Mouse (Mus musculus) kidney, embryonic 14.5 days (tissue): ENCODE measurements at regions not wholly inside any gene's neighbourhood (a gene's known extent, or its start where the extent isn't known, plus 50 kb on each side); places are given as distances from the start of the nearest gene placed in this dataset.

Experiments used
- ATAC-seq: fragments of 200-750 bp; cut with Nextera tagmentation; 2 replicates; pipeline ENCODE4 v1.8.0; 2017; ENCODE audit warnings: moderate number of reproducible peaks, mild to moderate bottlenecking, moderate TSS enrichment, moderate library complexity; ENCODE audit not compliant: low FRiP score, low TSS enrichment
- H3K27ac ChIP-seq: fragments of 300-500 bp; sonication (generic); 2 replicates; pipeline ENCODE4 v1.5.1; 2014; ENCODE audit warnings: low read depth, mild to moderate bottlenecking, low read length, moderate library complexity, mixed read lengths
- H3K27me3 ChIP-seq: fragments of 300-500 bp; sonication (generic); 2 replicates; pipeline ENCODE4 v1.6.1; 2014; ENCODE audit warnings: mild to moderate bottlenecking, low read length; ENCODE audit not compliant: control insufficient read depth, insufficient read depth
- H3K36me3 ChIP-seq: fragments of 300-500 bp; sonication (generic); 2 replicates; pipeline ENCODE4 v1.6.1; 2014; ENCODE audit warnings: low read length, mixed read lengths; ENCODE audit not compliant: control insufficient read depth, insufficient read depth
- H3K4me1 ChIP-seq: fragments of 300-500 bp; sonication (generic); 2 replicates; pipeline ENCODE4 v1.6.1; 2014; ENCODE audit warnings: low read length, mixed read lengths; ENCODE audit not compliant: control insufficient read depth, insufficient read depth
- H3K4me2 ChIP-seq: fragments of 300-500 bp; sonication (generic); replicated peaks from 2 replicates; pipeline ENCODE4 v1.6.1; 2014; ENCODE audit warnings: low read depth, mild to moderate bottlenecking, low read length
- H3K4me3 ChIP-seq: fragments of 300-500 bp; sonication (generic); 2 replicates; pipeline ENCODE4 v1.5.1; 2014; ENCODE audit warnings: mild to moderate bottlenecking, low read length
- H3K9ac ChIP-seq: fragments of 300-500 bp; sonication (generic); 2 replicates; pipeline ENCODE4 v1.6.1; 2014; ENCODE audit warnings: low read depth, mild to moderate bottlenecking, low read length, moderate library complexity
- H3K9me3 ChIP-seq: fragments of 300-500 bp; sonication (generic); 2 replicates; pipeline ENCODE4 v1.6.1; 2016; ENCODE audit warnings: low read length; ENCODE audit not compliant: control insufficient read depth
- WGBS: fragments of 180-500 bp; shearing (Covaris S2); extraction: QIAGEN DNeasy Blood & Tissue Kit; methylation state at CpG from one replicate; pipeline ENCODE4 v1.1.7; 2014; 5-methylcytosine and 5-hydroxymethylcytosine counted together

DNA sequence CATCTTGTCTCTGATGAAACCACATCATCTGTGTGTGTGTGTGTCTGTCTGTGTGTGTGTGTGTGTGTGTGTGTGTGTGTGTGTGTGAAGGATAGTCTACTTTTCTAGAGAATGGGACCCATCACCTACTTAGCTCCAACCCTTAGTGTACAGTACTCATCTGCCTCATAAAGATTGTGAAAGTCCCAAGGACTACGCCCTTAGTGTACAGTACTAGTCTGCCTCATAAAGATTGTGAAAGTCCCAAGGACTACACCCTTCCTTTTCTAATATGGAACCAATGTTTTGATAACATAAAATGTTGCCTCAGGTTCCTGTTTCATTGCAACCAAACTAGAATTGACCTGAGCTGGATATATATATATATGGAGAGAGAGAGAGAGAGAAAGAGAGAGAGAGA is 323.9 kb upstream of the Rnaseh2b start:
- Histone ChIP-seq H3K27me3 (no peaks in the 10 kb centered on the region; the same call in 1 of the 2 replicates), H3K4me1 (no peaks in the 10 kb centered on the region), H3K36me3 (no peaks in the 10 kb centered on the region), H3K27ac (no peak overlapping the region), H3K9ac (no peak overlapping the region), H3K9me3 (no peaks in the 10 kb centered on the region), H3K4me2 (no peak overlapping the region), H3K4me3 (no peak overlapping the region)
- 96% methylated on average over 1 of the region's 1 CpGs for WGBS
- no peak for ATAC-seq

DNA sequence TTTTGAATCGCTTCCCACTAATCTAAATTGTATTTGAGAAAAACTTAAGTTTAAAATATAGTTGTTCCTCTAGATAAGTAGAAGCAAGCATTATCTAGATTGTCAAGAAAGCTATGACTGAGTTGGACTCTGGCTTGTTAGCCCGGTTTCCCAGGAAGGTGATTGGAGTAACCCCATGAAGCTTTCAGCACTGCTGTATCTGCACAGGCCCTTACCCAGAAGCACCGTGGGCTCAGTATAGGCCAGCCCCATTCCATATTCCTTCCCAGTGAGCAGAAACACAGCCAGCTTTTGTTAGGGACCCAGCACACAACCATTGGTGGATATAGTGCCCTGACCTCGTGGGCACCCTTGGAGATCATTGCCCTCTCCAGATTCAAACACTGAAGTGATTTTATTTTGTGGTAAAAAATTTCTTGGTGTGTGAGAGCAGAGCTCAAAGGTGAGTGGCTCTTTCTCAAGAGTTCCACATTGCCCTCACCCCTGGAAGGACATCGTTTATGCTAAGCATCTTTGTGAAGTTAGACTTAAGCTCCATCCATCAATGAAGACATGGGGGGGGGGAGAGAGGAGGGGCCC is 323.3 kb upstream of the Rnaseh2b start:
- no peak overlapping the region for H3K9ac ChIP-seq
- no peak for ATAC-seq
- WGBS, result 84% methylated on average over 5 of the region's 5 CpGs

DNA sequence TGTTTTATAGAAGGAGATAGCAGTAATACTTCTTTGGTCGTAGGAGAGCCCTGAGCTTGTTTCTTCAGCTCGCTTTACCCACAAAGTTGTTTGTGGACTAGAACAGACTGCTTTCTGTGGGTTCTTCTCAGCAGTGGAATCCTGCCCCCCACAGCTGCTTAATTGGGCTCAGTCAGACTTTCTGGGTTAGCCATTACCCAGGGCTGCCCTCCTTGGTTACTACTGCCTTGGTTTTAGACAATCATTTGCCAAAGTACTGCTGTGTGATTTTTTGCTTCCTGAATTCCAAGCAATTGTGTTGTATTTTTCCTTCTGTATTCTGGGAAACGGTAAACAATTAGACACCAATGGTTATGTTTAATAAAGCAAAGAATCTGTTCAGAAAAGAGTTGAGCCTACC is 321.8 kb upstream of the Rnaseh2b start:
- H3K27me3 ChIP-seq, result no peaks in the 10 kb centered on the region; the same call in 1 of the 2 replicates
- no peaks in the 10 kb centered on the region for H3K4me1 ChIP-seq
- ATAC-seq, result no peak
- H3K4me3 ChIP-seq, result no peak overlapping the region
- H3K9me3 ChIP-seq, result no peaks in the 10 kb centered on the region
- no peaks in the 10 kb centered on the region for H3K36me3 ChIP-seq
- H3K9ac ChIP-seq, result no peak overlapping the region
- 68% methylated on average over 3 of the region's 3 CpGs for WGBS
- H3K4me2 ChIP-seq, result no peak overlapping the region
- no peak overlapping the region for H3K27ac ChIP-seq

More for the DNA sequence above, 323.3 kb upstream of the Rnaseh2b start:
- Histone ChIP-seq H3K9me3 (no peaks in the 10 kb centered on the region), H3K4me2 (no peak overlapping the region), H3K4me1 (no peaks in the 10 kb centered on the region), H3K27ac (no peak overlapping the region), H3K36me3 (no peaks in the 10 kb centered on the region), H3K27me3 (no peaks in the 10 kb centered on the region; the same call in 1 of the 2 replicates), H3K4me3 (no peak overlapping the region)

DNA sequence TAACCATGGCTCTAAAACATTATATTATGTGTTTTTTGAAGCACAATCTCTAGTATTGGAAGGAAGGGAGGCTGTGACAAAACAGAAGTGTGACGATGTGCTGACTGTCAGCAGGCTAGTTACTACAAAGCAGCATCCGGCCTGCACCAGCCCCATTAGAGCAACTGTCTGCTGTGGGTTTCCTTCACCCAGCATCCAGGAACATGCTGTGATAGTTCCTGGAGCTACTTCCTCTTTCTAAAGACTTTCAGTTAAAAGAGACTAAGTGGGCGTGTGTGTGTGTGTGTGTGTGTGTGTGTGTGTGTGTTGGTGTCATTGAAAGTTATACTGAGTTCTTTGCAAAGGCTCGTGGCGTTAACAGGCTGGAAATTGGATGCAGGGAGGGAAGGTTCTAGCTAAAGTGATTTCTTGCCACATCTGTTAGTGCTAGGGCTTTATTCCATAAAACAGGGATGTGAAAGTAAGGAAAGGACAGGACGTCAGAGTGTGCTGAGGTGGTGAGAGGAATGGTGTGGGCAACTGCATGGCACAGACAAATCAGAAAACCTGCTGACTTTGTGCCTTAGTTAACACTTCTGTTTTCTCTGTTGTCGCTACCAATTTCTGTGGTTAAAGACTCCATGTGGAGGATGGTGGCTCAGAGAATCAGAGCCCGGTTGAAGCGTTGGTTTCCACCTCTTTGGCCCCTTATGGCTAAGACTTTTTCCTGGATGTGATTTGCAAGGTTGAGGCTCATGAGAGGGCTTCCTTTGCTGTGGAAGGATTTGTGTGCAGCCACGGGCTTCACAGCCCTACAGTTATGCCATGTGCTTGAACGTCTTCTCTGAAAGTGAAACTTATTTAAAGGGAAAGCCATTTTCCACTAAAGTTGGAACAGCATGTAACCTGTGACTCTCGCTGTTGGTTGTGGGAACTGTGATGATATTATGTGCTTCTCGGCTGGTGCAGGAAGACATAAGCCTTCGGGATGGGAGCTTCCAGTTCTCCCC is 321.0 kb upstream of the Rnaseh2b start:
- ATAC-seq, result no peak
- no peaks in the 10 kb centered on the region for H3K9me3 ChIP-seq
- no peaks in the 10 kb centered on the region for H3K36me3 ChIP-seq
- no peak overlapping the region for H3K27ac ChIP-seq
- H3K27me3 ChIP-seq, result no peaks in the 10 kb centered on the region; the same call in 1 of the 2 replicates
- no peaks in the 10 kb centered on the region for H3K4me1 ChIP-seq
- H3K4me2 ChIP-seq, result no peak overlapping the region
- 76% methylated on average over 14 of the region's 14 CpGs for WGBS
- no peak overlapping the region for H3K4me3 ChIP-seq
- H3K9ac ChIP-seq, result no peak overlapping the region

DNA sequence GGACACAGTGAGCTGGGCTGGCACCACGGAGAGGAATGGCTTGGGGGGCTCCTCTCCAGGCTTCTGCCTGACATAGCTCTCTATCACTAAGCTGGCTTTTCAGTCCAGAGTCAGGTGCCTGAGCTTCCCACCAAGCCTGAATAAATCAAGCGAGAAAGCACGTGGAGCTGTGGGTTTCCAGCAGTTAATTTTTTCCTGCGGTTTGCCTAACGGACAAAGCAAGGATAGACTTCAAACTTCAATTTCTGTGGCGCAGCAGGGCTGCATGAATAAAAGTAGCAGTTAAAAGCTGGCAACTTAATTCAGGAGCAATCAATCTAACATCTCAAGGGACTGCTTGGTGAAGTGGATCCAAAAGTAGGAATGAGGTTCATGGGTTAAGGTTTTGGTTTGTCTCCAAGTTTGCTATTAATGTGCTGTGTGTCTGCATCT is 317.1 kb upstream of the Rnaseh2b start:
- Histone ChIP-seq H3K4me3 (no peak overlapping the region), H3K9ac (no peak overlapping the region), H3K9me3 (no peaks in the 10 kb centered on the region), H3K4me2 (no peak overlapping the region), H3K27me3 (no peaks in the 10 kb centered on the region; the same call in 1 of the 2 replicates), H3K4me1 (no peaks in the 10 kb centered on the region), H3K36me3 (no peaks in the 10 kb centered on the region), H3K27ac (no peak overlapping the region)
- WGBS, result 58% methylated on average over 6 of the region's 6 CpGs
- no peak for ATAC-seq

DNA sequence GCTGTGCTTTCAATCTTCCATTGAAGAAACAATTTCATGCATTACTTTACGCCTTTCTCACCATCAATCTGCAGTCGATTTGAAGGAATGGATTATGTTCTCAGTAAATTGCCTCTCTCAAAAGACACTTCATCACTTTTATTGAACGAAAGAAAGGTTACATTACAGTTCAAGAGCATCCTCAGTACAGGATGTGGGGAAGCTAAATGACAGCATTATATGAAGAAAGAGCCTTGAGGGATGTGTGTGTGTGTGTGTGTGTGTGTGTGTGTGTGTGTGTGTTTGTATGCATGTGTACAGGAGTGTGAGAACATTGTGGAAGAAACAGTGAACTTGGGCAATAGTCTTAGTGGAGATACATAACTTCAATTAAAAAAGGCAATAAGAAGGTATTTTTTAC is 311.8 kb upstream of the Rnaseh2b start:
- H3K36me3 ChIP-seq, result no peaks in the 10 kb centered on the region
- H3K4me2 ChIP-seq, result no peak overlapping the region
- H3K27ac ChIP-seq, result no peak overlapping the region
- H3K9ac ChIP-seq, result no peak overlapping the region
- no peaks in the 10 kb centered on the region for H3K9me3 ChIP-seq
- no peak overlapping the region for H3K4me3 ChIP-seq
- no peaks in the 10 kb centered on the region for H3K27me3 ChIP-seq
- no peak for ATAC-seq
- WGBS, result 76% methylated on average over 3 of the region's 3 CpGs
- H3K4me1 ChIP-seq, result no peaks in the 10 kb centered on the region

DNA sequence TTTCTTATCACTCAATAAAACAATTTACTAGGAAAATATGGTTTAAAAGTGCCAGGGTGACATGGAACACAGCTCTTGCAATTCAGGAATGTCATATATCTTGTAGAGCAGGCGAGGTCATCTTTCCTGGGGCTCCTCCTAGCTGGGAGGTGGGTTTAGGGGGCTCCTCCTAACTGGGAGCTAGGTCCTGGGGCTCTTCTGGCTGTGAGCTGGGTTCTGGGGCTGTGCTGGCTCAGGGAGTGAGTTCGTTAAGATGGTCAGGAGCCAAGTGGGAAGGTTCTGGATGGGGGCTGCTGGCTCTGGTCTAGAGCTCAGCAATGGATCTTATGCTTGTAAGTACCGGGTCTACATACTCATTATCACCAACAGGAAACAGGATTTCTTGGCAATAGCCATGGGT is 306.8 kb upstream of the Rnaseh2b start:
- Histone ChIP-seq H3K9me3 (no peaks in the 10 kb centered on the region), H3K27me3 (no peaks in the 10 kb centered on the region), H3K4me3 (no peak overlapping the region), H3K27ac (no peak overlapping the region), H3K9ac (no peak overlapping the region), H3K36me3 (no peaks in the 10 kb centered on the region), H3K4me1 (no peaks in the 10 kb centered on the region), H3K4me2 (no peak overlapping the region)
- no peak for ATAC-seq
- WGBS, result 79% methylated on average over 3 of the region's 3 CpGs

DNA sequence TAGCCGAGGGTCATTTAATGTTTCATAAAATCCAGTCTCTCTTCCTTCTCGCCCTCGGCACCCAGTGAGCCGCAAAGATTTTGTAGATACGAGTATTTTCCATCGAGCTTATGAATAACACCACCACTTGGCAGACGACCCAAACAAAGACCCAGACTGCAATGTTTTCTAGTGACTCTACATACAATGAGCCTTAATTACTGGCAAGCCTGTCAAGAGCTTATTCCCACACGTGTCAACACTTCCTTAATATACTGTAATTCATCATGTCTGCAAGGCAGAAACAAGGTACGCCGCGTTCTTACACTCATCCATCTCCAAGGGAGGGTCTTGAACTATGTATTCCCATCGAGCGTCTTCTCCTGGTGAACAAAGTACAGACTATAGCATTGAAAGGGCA is 306.2 kb upstream of the Rnaseh2b start:
- no peak for ATAC-seq
- H3K4me1 ChIP-seq, result no peaks in the 10 kb centered on the region
- no peak overlapping the region for H3K27ac ChIP-seq
- no peaks in the 10 kb centered on the region for H3K27me3 ChIP-seq
- no peaks in the 10 kb centered on the region for H3K9me3 ChIP-seq
- WGBS, result 80% methylated on average over 13 of the region's 13 CpGs
- no peak overlapping the region for H3K4me2 ChIP-seq
- no peak overlapping the region for H3K4me3 ChIP-seq
- H3K36me3 ChIP-seq, result no peaks in the 10 kb centered on the region
- H3K9ac ChIP-seq, result no peak overlapping the region

DNA sequence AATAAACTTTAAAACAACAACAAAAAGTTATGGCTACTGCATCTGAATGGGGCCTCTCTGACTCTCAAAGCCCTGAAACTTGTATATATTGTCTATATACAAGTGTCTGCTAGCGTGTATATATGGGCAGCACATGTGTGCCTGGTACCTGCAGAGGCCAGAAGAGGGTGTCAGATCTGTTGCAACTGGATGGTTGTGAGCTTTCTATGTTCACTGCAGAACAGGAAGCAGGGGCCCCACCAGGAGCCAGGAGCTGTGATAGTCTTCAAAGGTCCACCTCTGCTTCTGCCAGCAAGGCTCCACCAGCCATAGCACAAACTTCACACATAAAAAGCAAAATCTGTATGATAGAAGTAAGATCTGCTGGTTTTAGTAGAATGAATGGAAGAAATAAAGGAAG is 297.1 kb upstream of the Rnaseh2b start:
- no peak overlapping the region for H3K4me3 ChIP-seq
- H3K27ac ChIP-seq, result no peak overlapping the region
- no peak overlapping the region for H3K9ac ChIP-seq
- no peaks in the 10 kb centered on the region for H3K27me3 ChIP-seq
- ATAC-seq, result no peak
- 97% methylated on average over 1 of the region's 1 CpGs for WGBS
- no peaks in the 10 kb centered on the region for H3K9me3 ChIP-seq
- no peaks in the 10 kb centered on the region for H3K36me3 ChIP-seq
- H3K4me1 ChIP-seq, result no peaks in the 10 kb centered on the region
- H3K4me2 ChIP-seq, result no peak overlapping the region
